Mouse (Mus musculus) limb, embryonic 15.5 days (tissue): ENCODE measurements at regions not wholly inside any gene's neighbourhood (a gene's known extent, or its start where the extent isn't known, plus 50 kb on each side); places are given as distances from the start of the nearest gene placed in this dataset.

Source experiments
- ATAC-seq: fragments of 200-750 bp; cut with Nextera tagmentation; 2 replicates; pipeline ENCODE4 v1.8.0; 2017; ENCODE audit warnings: low read depth, moderate TSS enrichment; ENCODE audit not compliant: insufficient number of reproducible peaks, low FRiP score, low TSS enrichment
- H3K27ac ChIP-seq: fragments of 300-500 bp; sonication (generic); 2 replicates; pipeline ENCODE4 v1.5.1; 2015; ENCODE audit warnings: moderate library complexity, mild to moderate bottlenecking, inconsistent platforms
- H3K27me3 ChIP-seq: fragments of 300-500 bp; sonication (generic); 2 replicates; pipeline ENCODE4 v1.6.1; 2015; ENCODE audit warnings: inconsistent platforms
- H3K36me3 ChIP-seq: fragments of 300-500 bp; sonication (generic); 2 replicates; pipeline ENCODE4 v1.6.1; 2015; ENCODE audit warnings: inconsistent platforms
- H3K4me1 ChIP-seq: fragments of 300-500 bp; sonication (generic); 2 replicates; pipeline ENCODE4 v1.6.1; 2015; ENCODE audit warnings: inconsistent platforms
- H3K4me2 ChIP-seq: fragments of 300-500 bp; sonication (generic); 2 replicates; pipeline ENCODE4 v1.6.1; 2015; ENCODE audit warnings: mild to moderate bottlenecking, inconsistent platforms
- H3K4me3 ChIP-seq: fragments of 300-500 bp; sonication (generic); 2 replicates; pipeline ENCODE4 v1.5.1; 2015; ENCODE audit warnings: mild to moderate bottlenecking, inconsistent platforms
- H3K9ac ChIP-seq: fragments of 300-500 bp; sonication (generic); 2 replicates; pipeline ENCODE4 v1.6.1; 2015; ENCODE audit warnings: inconsistent platforms
- H3K9me3 ChIP-seq: fragments of 300-500 bp; sonication (generic); 2 replicates; pipeline ENCODE4 v1.6.1; 2016; ENCODE audit warnings: inconsistent platforms
- WGBS: fragments of 180-500 bp; shearing (Covaris S2); methylation state at CpG from one replicate; pipeline ENCODE4 v1.1.7; 2015; 5-methylcytosine and 5-hydroxymethylcytosine counted together

GRCm38 (mm10) chr4:137189058-137189457 is 88.2 kb upstream of the Wnt4 start:
- WGBS, result 29% methylated on average over 6 of the region's 6 CpGs
- peaks cover 43% of the 10 kb centered on the region for H3K4me1 ChIP-seq

GRCm38 (mm10) chr4:137187592-137187991 is 89.7 kb upstream of the Wnt4 start:
- Histone ChIP-seq H3K9ac (no peak overlapping the region), H3K27me3 (no peaks in the 10 kb centered on the region), H3K4me2 (no peak overlapping the region), H3K9me3 (no peaks in the 10 kb centered on the region), H3K4me1 (peaks cover 55% of the 10 kb centered on the region), H3K36me3 (no peaks in the 10 kb centered on the region), H3K4me3 (no peak overlapping the region), H3K27ac (no peak overlapping the region)
- no peak for ATAC-seq
- WGBS, result 80% methylated on average over 3 of the region's 3 CpGs

More at GRCm38 (mm10) chr4:137189058-137189457, 88.2 kb upstream of the Wnt4 start:
- Histone ChIP-seq H3K9ac (no peak overlapping the region), H3K36me3 (no peaks in the 10 kb centered on the region), H3K9me3 (no peaks in the 10 kb centered on the region), H3K4me2 (no peak overlapping the region), H3K4me3 (no peak overlapping the region), H3K27me3 (no peaks in the 10 kb centered on the region), H3K27ac (no peak overlapping the region)
- ATAC-seq, result no peak

GRCm38 (mm10) chr4:137187051-137187450 is 90.2 kb upstream of the Wnt4 start:
- peaks cover 57% of the 10 kb centered on the region for H3K4me1 ChIP-seq
- no peak overlapping the region for H3K27ac ChIP-seq
- H3K27me3 ChIP-seq, result no peaks in the 10 kb centered on the region
- H3K4me2 ChIP-seq, result no peak overlapping the region
- no peak overlapping the region for H3K4me3 ChIP-seq
- H3K9ac ChIP-seq, result no peak overlapping the region
- WGBS, result 72% methylated on average over 9 of the region's 9 CpGs
- no peaks in the 10 kb centered on the region for H3K36me3 ChIP-seq
- H3K9me3 ChIP-seq, result no peaks in the 10 kb centered on the region
- ATAC-seq, result no peak

DNA sequence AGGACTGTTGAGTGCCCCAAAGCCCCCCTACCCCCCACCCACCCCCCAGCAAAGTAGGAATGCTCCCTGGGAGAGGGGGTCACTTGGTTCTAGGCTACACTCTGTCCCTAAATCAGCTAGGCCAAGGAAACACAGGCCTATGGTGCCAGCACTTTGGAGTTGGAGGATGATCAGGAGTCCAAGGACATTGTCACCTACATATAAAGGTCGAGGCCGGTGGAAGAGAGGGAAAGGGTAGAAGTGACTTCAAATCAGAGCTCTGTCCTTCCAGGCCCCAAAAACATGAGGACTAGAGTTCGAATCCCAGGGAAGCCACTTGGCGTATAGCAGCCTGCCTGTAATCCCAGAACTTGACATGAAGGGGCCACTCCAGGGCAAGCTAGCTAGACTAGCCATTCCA is 92.3 kb upstream of the Wnt4 start:
- no peaks in the 10 kb centered on the region for H3K36me3 ChIP-seq
- H3K27ac ChIP-seq, result no peak overlapping the region
- H3K4me3 ChIP-seq, result no peak overlapping the region
- no peak overlapping the region for H3K9ac ChIP-seq
- 89% methylated on average over 4 of the region's 4 CpGs for WGBS
- no peaks in the 10 kb centered on the region for H3K9me3 ChIP-seq
- no peak overlapping the region for H3K4me2 ChIP-seq
- ATAC-seq, result no peak
- peaks cover 45% of the 10 kb centered on the region for H3K4me1 ChIP-seq
- H3K27me3 ChIP-seq, result no peaks in the 10 kb centered on the region

DNA sequence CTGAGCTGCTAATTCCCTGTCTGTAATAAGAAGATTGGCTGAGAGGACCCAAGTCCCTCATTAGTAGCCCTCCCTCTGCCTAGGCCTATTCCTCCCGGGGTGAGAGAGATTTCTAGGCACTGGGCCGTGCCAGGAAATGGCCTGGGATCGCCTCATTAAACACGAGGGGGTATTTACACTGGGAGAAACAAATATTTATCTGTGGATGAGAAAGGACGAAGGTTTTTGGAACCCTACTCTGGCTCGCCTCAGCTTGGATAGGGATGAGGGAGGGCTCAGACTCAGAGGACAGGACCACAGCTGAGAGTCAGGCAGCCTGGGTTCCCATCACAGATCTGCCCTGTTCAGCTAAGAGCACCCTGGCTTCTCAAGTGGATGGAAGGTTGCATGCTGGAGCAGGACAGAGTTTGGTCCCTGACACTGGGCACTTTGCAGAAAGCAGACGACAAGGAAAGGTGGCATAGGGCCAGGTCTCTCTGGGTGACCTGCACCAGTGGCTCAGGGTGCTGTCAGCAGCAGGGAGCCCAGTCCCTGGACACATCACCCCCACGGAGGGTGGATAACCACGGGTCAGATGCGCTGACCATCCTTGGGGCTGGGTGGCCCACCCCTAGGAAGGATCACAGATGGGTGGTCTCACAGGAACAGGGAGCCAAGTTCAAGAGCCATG is 94.0 kb upstream of the Wnt4 start:
- H3K4me1 ChIP-seq, result peaks cover 38% of the 10 kb centered on the region
- H3K9ac ChIP-seq, result no peak overlapping the region
- H3K27me3 ChIP-seq, result no peaks in the 10 kb centered on the region
- H3K4me2 ChIP-seq, result no peak overlapping the region
- H3K4me3 ChIP-seq, result no peak overlapping the region
- no peak overlapping the region; the same call in 1 of the 2 replicates for H3K27ac ChIP-seq
- no peak for ATAC-seq
- no peaks in the 10 kb centered on the region for H3K36me3 ChIP-seq
- 55% methylated on average over 10 of the region's 10 CpGs for WGBS
- no peaks in the 10 kb centered on the region for H3K9me3 ChIP-seq

- no peak overlapping the region for H3K9ac ChIP-seq
- H3K4me1 ChIP-seq, result peaks cover 38% of the 10 kb centered on the region
- no peak overlapping the region for H3K4me2 ChIP-seq
- H3K27me3 ChIP-seq, result no peaks in the 10 kb centered on the region
- no peaks in the 10 kb centered on the region for H3K36me3 ChIP-seq
- H3K4me3 ChIP-seq, result no peak overlapping the region
- H3K27ac ChIP-seq, result 0 out of 2 replicates have a peak overlapping the region, but pooled peaks have one; percentile 38
- H3K9me3 ChIP-seq, result no peaks in the 10 kb centered on the region
- WGBS, result 35% methylated on average over 14 of the region's 14 CpGs
- ATAC-seq, result no peak
Observed at GRCm38 (mm10) chr4:137182547-137182946, 94.7 kb upstream of the Wnt4 start.

- Histone ChIP-seq H3K9ac (no peak overlapping the region), H3K4me3 (no peak overlapping the region), H3K9me3 (no peaks in the 10 kb centered on the region), H3K27me3 (no peaks in the 10 kb centered on the region), H3K27ac (no peak overlapping the region), H3K36me3 (no peaks in the 10 kb centered on the region), H3K4me2 (no peak overlapping the region), H3K4me1 (peaks cover 34% of the 10 kb centered on the region)
- WGBS, result 72% methylated on average over 8 of the region's 8 CpGs
- no peak for ATAC-seq
Observed at GRCm38 (mm10) chr4:137181252-137181651, 96.0 kb upstream of the Wnt4 start.

DNA sequence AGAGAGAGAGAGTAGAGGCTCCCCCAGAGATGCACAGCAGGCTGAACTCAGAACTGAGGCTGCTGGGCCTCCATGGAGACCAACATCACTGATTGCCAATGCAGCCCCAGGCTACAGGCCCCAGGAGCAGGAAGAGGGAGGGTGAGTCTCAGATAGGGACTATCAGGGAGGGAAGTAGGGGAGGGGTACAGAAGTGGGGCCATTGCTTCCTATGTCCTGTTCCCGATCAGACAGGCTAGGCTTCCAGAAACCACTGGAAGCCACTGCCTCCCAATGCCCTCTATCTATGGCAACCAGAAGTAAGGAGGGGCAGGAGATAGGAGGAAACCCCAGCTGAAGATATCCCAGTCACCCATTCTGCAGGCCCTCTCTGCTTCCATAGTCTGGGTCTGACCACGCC is 97.2 kb upstream of the Wnt4 start:
- H3K27me3 ChIP-seq, result no peaks in the 10 kb centered on the region
- H3K4me2 ChIP-seq, result no peak overlapping the region
- ATAC-seq, result no peak
- H3K4me3 ChIP-seq, result no peak overlapping the region
- no peak overlapping the region for H3K9ac ChIP-seq
- 76% methylated on average over 2 of the region's 2 CpGs for WGBS
- H3K36me3 ChIP-seq, result no peaks in the 10 kb centered on the region
- H3K4me1 ChIP-seq, result peaks cover 34% of the 10 kb centered on the region
- no peak overlapping the region for H3K27ac ChIP-seq
- no peaks in the 10 kb centered on the region for H3K9me3 ChIP-seq

DNA sequence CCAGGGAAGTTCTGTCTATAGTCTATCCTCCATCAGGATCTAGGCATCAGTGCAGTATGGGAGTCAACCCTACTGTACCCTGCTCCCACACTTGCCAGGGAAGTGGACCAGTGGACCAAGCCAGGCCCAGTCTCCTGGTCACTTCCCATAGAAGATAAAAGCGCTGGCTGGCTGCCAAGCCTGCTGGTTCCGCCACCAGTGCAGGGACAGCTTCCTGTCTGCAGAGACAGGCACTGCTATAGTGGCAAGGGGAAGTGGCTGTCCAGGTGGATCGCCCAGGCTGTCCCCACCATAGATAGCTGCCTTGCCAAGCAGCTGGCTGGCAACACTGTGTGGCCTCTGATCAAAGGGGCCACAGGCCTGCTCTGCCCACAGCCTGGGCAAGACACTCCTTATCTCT is 98.5 kb upstream of the Wnt4 start:
- Histone ChIP-seq H3K9ac (no peak overlapping the region), H3K4me3 (no peak overlapping the region), H3K36me3 (no peaks in the 10 kb centered on the region), H3K4me2 (no peak overlapping the region), H3K9me3 (no peaks in the 10 kb centered on the region), H3K27me3 (no peaks in the 10 kb centered on the region), H3K27ac (no peak overlapping the region), H3K4me1 (peaks cover 23% of the 10 kb centered on the region)
- ATAC-seq, result no peak
- 58% methylated on average over 3 of the region's 3 CpGs for WGBS

- Histone ChIP-seq H3K9me3 (no peaks in the 10 kb centered on the region), H3K9ac (no peak overlapping the region), H3K36me3 (no peaks in the 10 kb centered on the region), H3K27ac (no peak overlapping the region; the same call in 1 of the 2 replicates), H3K4me1 (peaks cover 38% of the 10 kb centered on the region), H3K27me3 (peaks cover 25% of the 10 kb centered on the region), H3K4me3 (peak overlapping the region; percentile 17), H3K4me2 (peak overlapping the region; percentile 41)
- ATAC-seq, result peak; percentile 64; the same call in 1 of the 2 replicates
- 25% methylated on average over 9 of the region's 9 CpGs for WGBS
Observed at GRCm38 (mm10) chr4:137164933-137165332, 112.4 kb upstream of the Wnt4 start.

GRCm38 (mm10) chr4:137164429-137164828 is 112.9 kb upstream of the Wnt4 start:
- peak overlapping the region; percentile 41 for H3K4me2 ChIP-seq
- H3K27ac ChIP-seq, result no peak overlapping the region; the same call in 1 of the 2 replicates
- no peak for ATAC-seq
- peaks cover 38% of the 10 kb centered on the region for H3K4me1 ChIP-seq
- peak overlapping the region; percentile 17 for H3K4me3 ChIP-seq
- peaks cover 25% of the 10 kb centered on the region for H3K27me3 ChIP-seq
- H3K9me3 ChIP-seq, result no peaks in the 10 kb centered on the region
- H3K36me3 ChIP-seq, result no peaks in the 10 kb centered on the region
- 3% methylated on average over 12 of the region's 12 CpGs for WGBS
- no peak overlapping the region for H3K9ac ChIP-seq

DNA sequence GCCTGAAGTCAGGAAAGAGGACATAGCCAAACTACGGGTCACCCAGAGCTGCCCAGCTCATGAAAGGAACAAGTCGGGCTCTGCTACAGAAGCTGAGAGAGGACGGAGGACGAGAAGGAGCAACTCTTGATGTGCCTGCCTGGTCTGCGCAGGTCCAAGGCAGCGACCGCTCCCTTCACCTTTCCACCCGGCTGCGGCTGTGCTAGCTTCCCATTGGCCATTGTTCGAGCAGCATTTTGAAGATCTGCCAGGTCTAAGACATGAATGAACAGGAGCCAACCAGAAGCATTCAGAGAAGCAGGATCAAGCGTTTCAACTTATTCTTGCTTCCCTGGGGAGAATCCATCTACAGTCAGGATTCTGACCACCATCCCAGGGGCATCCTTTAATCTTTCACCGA is 113.3 kb upstream of the Wnt4 start:
- WGBS, result 57% methylated on average over 12 of the region's 12 CpGs
- no peak overlapping the region for H3K9ac ChIP-seq
- no peak overlapping the region for H3K4me2 ChIP-seq

DNA sequence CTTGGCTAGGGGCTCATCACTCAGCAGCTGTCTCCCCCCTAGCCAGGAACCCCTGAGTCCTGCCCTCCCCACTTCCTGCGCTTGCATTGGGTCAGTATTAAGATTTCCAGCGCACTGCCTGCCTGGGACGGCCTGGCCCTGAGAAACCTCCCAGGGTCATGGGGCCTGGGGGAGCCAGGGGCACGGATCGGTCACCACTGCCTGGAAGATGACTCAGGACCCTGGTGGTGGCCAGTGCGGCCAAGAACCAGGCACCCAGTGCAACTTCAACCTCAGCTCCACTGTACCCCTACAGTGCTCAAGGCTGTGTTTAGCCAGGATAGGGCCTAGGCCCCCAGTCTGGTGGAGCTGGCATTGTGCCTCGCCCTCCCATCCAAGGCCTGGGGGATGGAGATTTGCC is 111.9 kb upstream of the Zbtb40 start:
- no peak for ATAC-seq
- Histone ChIP-seq H3K9me3 (no peaks in the 10 kb centered on the region), H3K27me3 (peaks cover 22% of the 10 kb centered on the region), H3K4me1 (peaks cover 49% of the 10 kb centered on the region), H3K4me3 (no peak overlapping the region), H3K36me3 (no peaks in the 10 kb centered on the region), H3K9ac (no peak overlapping the region), H3K4me2 (no peak overlapping the region), H3K27ac (no peak overlapping the region)
- WGBS, result 80% methylated on average over 7 of the region's 7 CpGs

More for the DNA sequence above, 113.3 kb upstream of the Wnt4 start:
- no peak for ATAC-seq
- Histone ChIP-seq H3K4me3 (no peak overlapping the region), H3K27me3 (peaks cover 25% of the 10 kb centered on the region), H3K4me1 (peaks cover 38% of the 10 kb centered on the region), H3K36me3 (no peaks in the 10 kb centered on the region), H3K9me3 (no peaks in the 10 kb centered on the region), H3K27ac (no peak overlapping the region)
